Mouse (Mus musculus) liver (tissue): Measurements from ENCODE around the gene Iah1.

Experiments
- DNase-seq: peaks from one replicate; pipeline ENCODE4 v3.0.0-alpha.2; 2020; ENCODE audit warnings: mixed read lengths

Iah1 gene

DNA sequence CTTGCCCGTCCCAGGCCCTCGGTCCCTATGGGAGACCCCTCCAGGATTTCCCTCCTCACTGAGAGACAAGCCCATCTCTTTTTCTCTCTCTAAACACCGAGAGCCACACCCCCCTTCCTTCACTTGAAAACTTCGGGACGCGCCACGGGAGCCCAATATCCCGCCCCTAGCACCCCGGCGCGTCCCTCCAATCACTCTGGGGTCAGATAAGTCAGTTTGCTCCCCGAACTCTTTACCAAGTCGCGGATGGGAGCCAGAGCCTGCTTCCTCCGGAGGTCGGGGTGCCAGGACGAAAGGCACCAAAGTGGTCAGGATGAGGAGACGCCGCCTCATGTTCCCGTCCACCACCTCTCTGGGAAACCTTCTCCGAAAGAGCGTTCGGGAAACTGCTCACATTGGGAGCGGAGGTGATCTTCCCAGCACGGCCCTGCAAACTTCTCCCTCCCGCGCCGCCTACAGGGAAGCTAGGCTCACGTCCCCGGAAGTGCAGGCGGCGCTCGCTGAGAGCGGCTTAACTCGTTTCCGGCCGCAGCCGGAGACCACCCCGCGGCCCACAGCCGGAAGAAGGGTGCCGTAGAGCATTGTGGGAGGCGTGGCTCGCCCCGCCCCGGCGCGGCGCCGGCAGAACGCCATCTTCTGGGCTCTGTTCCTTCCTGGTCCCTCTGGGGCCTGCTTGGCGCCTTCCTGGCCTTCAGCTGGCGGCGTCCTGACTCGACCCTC lies 57.1 kb downstream of the Iah1 start, which contains the start of gene Adam17:
Gene Adam17 (minus strand): TSS at position 533 of the 720 bp plus-strand sequence.
- peak; percentile 96 for DNase-seq
